Mouse (Mus musculus): ENCODE data around the gene Pdxk. TPM values are rescaled to one million over a fixed set of nuclear protein-coding genes. Genes with fewer than 3 reads are reported as not detected.

Gene Pdxk
- polyA plus RNA-seq, 1 experiment from 2014 or later = 6.4 TPM

GRCm38 (mm10) chr10:78399090-78399657, 65.6 kb downstream of the Pdxk start:
- no peak for DNase-seq (ENCODE audit: low spot score, missing footprints)
- peak; percentile 29 for ATAC-seq (ENCODE audit: low FRiP score)
- no peak overlapping the region for H3K9ac ChIP-seq (ENCODE audit: low read length)
- no peak overlapping the region for H3K4me2 ChIP-seq
- H3K9me3 ChIP-seq (ENCODE audit: control insufficient read depth, low read length) = no peaks in the 10 kb centered on the region
- WGBS = 40% methylated on average over 17 of the region's 17 CpGs
- peaks cover 12% of the 10 kb centered on the region for H3K4me1 ChIP-seq (ENCODE audit: control insufficient read depth, insufficient read depth, low read length)
- no peaks in the 10 kb centered on the region for H3K27me3 ChIP-seq (ENCODE audit: control insufficient read depth, insufficient read depth, low read length)
- H3K4me3 ChIP-seq (ENCODE audit: low read depth, low read length) = no peak overlapping the region
- no peak overlapping the region for H3K27ac ChIP-seq (ENCODE audit: low read depth, low read length)
- H3K36me3 ChIP-seq (ENCODE audit: control insufficient read depth, insufficient read depth, low read length) = peaks cover 31% of the 10 kb centered on the region

GRCm38 (mm10) chr10:78396625-78396885, 68.2 kb downstream of the Pdxk start:
- Histone ChIP-seq H3K9me3 (ENCODE audit: control insufficient read depth, low read length) (no peaks in the 10 kb centered on the region), H3K4me1 (ENCODE audit: control insufficient read depth, insufficient read depth, low read length) (peaks cover 12% of the 10 kb centered on the region), H3K27ac (ENCODE audit: low read depth, low read length) (no peak overlapping the region), H3K9ac (ENCODE audit: low read length) (no peak overlapping the region), H3K36me3 (ENCODE audit: control insufficient read depth, insufficient read depth, low read length) (peaks cover 10% of the 10 kb centered on the region), H3K27me3 (ENCODE audit: control insufficient read depth, insufficient read depth, low read length) (peaks cover 9% of the 10 kb centered on the region), H3K4me3 (ENCODE audit: low read depth, low read length) (no peak overlapping the region), H3K4me2 (no peak overlapping the region)
- ATAC-seq (ENCODE audit: low FRiP score) (peak; percentile 40; the same call in 1 of the 2 replicates), DNase-seq (ENCODE audit: low spot score, missing footprints) (no peak)
- 63% methylated on average over 4 of the region's 4 CpGs for WGBS

GRCm38 (mm10) chr10:78395819-78396624, 68.8 kb downstream of the Pdxk start:
- ATAC-seq (ENCODE audit: low FRiP score) (peak; percentile 85), DNase-seq (ENCODE audit: low spot score, missing footprints) (peak; percentile 100)
- Histone ChIP-seq H3K27ac (ENCODE audit: low read depth, low read length) (no peak overlapping the region; the same call in 1 of the 2 replicates), H3K9ac (ENCODE audit: low read length) (peak overlapping the region; percentile 27; the same call in 1 of the 2 replicates), H3K36me3 (ENCODE audit: control insufficient read depth, insufficient read depth, low read length) (peaks cover 5% of the 10 kb centered on the region), H3K9me3 (ENCODE audit: control insufficient read depth, low read length) (no peaks in the 10 kb centered on the region), H3K27me3 (ENCODE audit: control insufficient read depth, insufficient read depth, low read length) (peaks cover 12% of the 10 kb centered on the region), H3K4me3 (ENCODE audit: low read depth, low read length) (no peak overlapping the region), H3K4me2 (peak overlapping the region; percentile 38; the same call in 1 of the 2 replicates), H3K4me1 (ENCODE audit: control insufficient read depth, insufficient read depth, low read length) (peaks cover 12% of the 10 kb centered on the region)
- 4% methylated on average over 17 of the region's 17 CpGs for WGBS

- Histone ChIP-seq H3K9ac (ENCODE audit: low read length) (0 out of 2 replicates have a peak overlapping the region, but pooled peaks have one; percentile 27), H3K4me2 (no peak overlapping the region), H3K4me3 (ENCODE audit: low read depth, low read length) (no peak overlapping the region)
These were observed 69.4 kb downstream of the Pdxk start for GRCm38 (mm10) chr10:78395377-78395776.

GRCm38 (mm10) chr10:78392072-78392471, 72.7 kb downstream of the Pdxk start:
- Histone ChIP-seq H3K27me3 (ENCODE audit: control insufficient read depth, insufficient read depth, low read length) (peaks cover 13% of the 10 kb centered on the region), H3K9ac (ENCODE audit: low read length) (no peak overlapping the region)

More at GRCm38 (mm10) chr10:78395377-78395776, 69.4 kb downstream of the Pdxk start:
- Histone ChIP-seq H3K9me3 (ENCODE audit: control insufficient read depth, low read length) (no peaks in the 10 kb centered on the region), H3K4me1 (ENCODE audit: control insufficient read depth, insufficient read depth, low read length) (peaks cover 12% of the 10 kb centered on the region), H3K36me3 (ENCODE audit: control insufficient read depth, insufficient read depth, low read length) (no peaks in the 10 kb centered on the region), H3K27me3 (ENCODE audit: control insufficient read depth, insufficient read depth, low read length) (peaks cover 13% of the 10 kb centered on the region), H3K27ac (ENCODE audit: low read depth, low read length) (no peak overlapping the region)
- DNase-seq (ENCODE audit: low spot score, missing footprints) (no peak), ATAC-seq (ENCODE audit: low FRiP score) (no peak)
- 81% methylated on average over 3 of the region's 3 CpGs for WGBS

GRCm38 (mm10) chr10:78390982-78391470, 73.7 kb downstream of the Pdxk start:
- Histone ChIP-seq H3K27me3 (ENCODE audit: control insufficient read depth, insufficient read depth, low read length) (peaks cover 13% of the 10 kb centered on the region), H3K36me3 (ENCODE audit: control insufficient read depth, insufficient read depth, low read length) (no peaks in the 10 kb centered on the region), H3K4me1 (ENCODE audit: control insufficient read depth, insufficient read depth, low read length) (peaks cover 5% of the 10 kb centered on the region; the same call in 1 of the 2 replicates), H3K4me2 (no peak overlapping the region), H3K9ac (ENCODE audit: low read length) (no peak overlapping the region), H3K4me3 (ENCODE audit: low read depth, low read length) (no peak overlapping the region), H3K9me3 (ENCODE audit: control insufficient read depth, low read length) (no peaks in the 10 kb centered on the region), H3K27ac (ENCODE audit: low read depth, low read length) (no peak overlapping the region)
- no peak for DNase-seq (ENCODE audit: low spot score, missing footprints)
- ATAC-seq (ENCODE audit: low FRiP score) = no peak
- 15% methylated on average over 4 of the region's 4 CpGs for WGBS

More at GRCm38 (mm10) chr10:78392072-78392471, 72.7 kb downstream of the Pdxk start:
- no peaks in the 10 kb centered on the region for H3K9me3 ChIP-seq (ENCODE audit: control insufficient read depth, low read length)
- no peak overlapping the region for H3K4me2 ChIP-seq
- ATAC-seq (ENCODE audit: low FRiP score) = peak; percentile 40; the same call in 1 of the 2 replicates
- peak; percentile 97 for DNase-seq (ENCODE audit: low spot score, missing footprints)
- WGBS = 2% methylated on average over 18 of the region's 18 CpGs
- H3K36me3 ChIP-seq (ENCODE audit: control insufficient read depth, insufficient read depth, low read length) = no peaks in the 10 kb centered on the region
- peaks cover 6% of the 10 kb centered on the region; the same call in 1 of the 2 replicates for H3K4me1 ChIP-seq (ENCODE audit: control insufficient read depth, insufficient read depth, low read length)
- no peak overlapping the region for H3K27ac ChIP-seq (ENCODE audit: low read depth, low read length)
- H3K4me3 ChIP-seq (ENCODE audit: low read depth, low read length) = no peak overlapping the region

GRCm38 (mm10) chr10:78388216-78388980, 76.4 kb downstream of the Pdxk start:
- Histone ChIP-seq H3K36me3 (ENCODE audit: control insufficient read depth, insufficient read depth, low read length) (no peaks in the 10 kb centered on the region), H3K27me3 (ENCODE audit: control insufficient read depth, insufficient read depth, low read length) (peaks cover 13% of the 10 kb centered on the region), H3K4me1 (ENCODE audit: control insufficient read depth, insufficient read depth, low read length) (no peaks in the 10 kb centered on the region), H3K9ac (ENCODE audit: low read length) (no peak overlapping the region), H3K4me2 (no peak overlapping the region), H3K27ac (ENCODE audit: low read depth, low read length) (no peak overlapping the region), H3K4me3 (ENCODE audit: low read depth, low read length) (no peak overlapping the region), H3K9me3 (ENCODE audit: control insufficient read depth, low read length) (no peaks in the 10 kb centered on the region)
- 69% methylated on average over 20 of the region's 20 CpGs for WGBS
- ATAC-seq (ENCODE audit: low FRiP score) (no peak), DNase-seq (ENCODE audit: low spot score, missing footprints) (no peak)
